Mouse (Mus musculus) effector memory CD4-positive, alpha-beta T cell, adult 7 months (primary cell): ENCODE measurements around the gene Agl. TPM values are rescaled to one million over a fixed set of nuclear protein-coding genes. Genes with fewer than 3 reads are reported as not detected.

ENCODE experiments used
- polyA plus RNA-seq: library from polyadenylated mRNA; unstranded; fragments of 100-300 nt; shearing (Covaris generic); gene quantifications from one replicate; pipeline ENCODE4 v1.2.1, GENCODE M21; 2017

The Agl gene
- 5.3 TPM for polyA plus RNA-seq

GRCm38 (mm10) chr3:116807811-116808506 is at the start of gene Agl:
TSS of gene Agl (minus strand) at chr3:116808166.

GRCm38 (mm10) chr3:116712436-116712881 is 95.5 kb downstream of the Agl start, which contains the start of gene Slc35a3:
TSS of gene Slc35a3 (minus strand) at chr3:116712831.

Other genes with a start within 250 kb of the Agl start
- gene Lrrc39, start 245.2 kb downstream of the Agl start, polyA plus RNA-seq: 0.74 TPM
- 3.7 TPM for gene Sass6, start 213.2 kb downstream of the Agl start, polyA plus RNA-seq
- 25.5 TPM for gene Trmt13, start 193.6 kb downstream of the Agl start, polyA plus RNA-seq
- 135 TPM for gene Mfsd14a, start 145.5 kb downstream of the Agl start, polyA plus RNA-seq
- not detected for gene Gm43191, start 126.9 kb downstream of the Agl start, polyA plus RNA-seq
- 26.5 TPM for gene Slc35a3, start 95.3 kb downstream of the Agl start, polyA plus RNA-seq
- 24.5 TPM for gene Frrs1, start 51.3 kb upstream of the Agl start, polyA plus RNA-seq
- gene 4930455H04Rik, start 160.1 kb upstream of the Agl start, polyA plus RNA-seq: not detected
- not detected for gene Palmd, start 160.8 kb upstream of the Agl start, polyA plus RNA-seq